Mouse (Mus musculus) ES-Bruce4 (cell line): Measurements from ENCODE around the gene Ankrd27. TPM values are rescaled to one million over a fixed set of nuclear protein-coding genes. Genes with fewer than 3 reads are reported as not detected.

Experiments used
- H3K27ac ChIP-seq: 2 replicates; pipeline ENCODE4 v1.5.1; 2012; ENCODE audit warnings: low read length, inconsistent platforms; ENCODE audit not compliant: insufficient read depth
- H3K27me3 ChIP-seq: 2 replicates; pipeline ENCODE4 v1.6.1; 2012; ENCODE audit warnings: mild to moderate bottlenecking, low read length, inconsistent platforms; ENCODE audit not compliant: control insufficient read depth, poor library complexity, insufficient read depth, severe bottlenecking
- H3K36me3 ChIP-seq: 2 replicates; pipeline ENCODE4 v1.6.1; 2012; ENCODE audit warnings: inconsistent platforms, mild to moderate bottlenecking, low read length, moderate library complexity; ENCODE audit not compliant: control insufficient read depth, poor library complexity, insufficient read depth, severe bottlenecking
- H3K4me1 ChIP-seq: one replicate; pipeline ENCODE4 v1.8.1; 2011; ENCODE audit warnings: low read length; ENCODE audit not compliant: control insufficient read depth, insufficient read depth
- H3K4me3 ChIP-seq: 2 replicates; pipeline ENCODE4 v1.5.1; 2011; ENCODE audit warnings: low read depth, mild to moderate bottlenecking, low read length
- H3K9ac ChIP-seq: 2 replicates; pipeline ENCODE4 v1.6.1; 2012; ENCODE audit warnings: low read depth, mild to moderate bottlenecking, inconsistent platforms; ENCODE audit not compliant: poor library complexity, severe bottlenecking
- H3K9me3 ChIP-seq: replicated peaks from 2 replicates; pipeline ENCODE4 v1.6.1; 2012; ENCODE audit warnings: mild to moderate bottlenecking, low read length, inconsistent platforms; ENCODE audit not compliant: control insufficient read depth, poor library complexity, insufficient read depth, severe bottlenecking
- CTCF ChIP-seq: IDR thresholded peaks from one replicate; pipeline ENCODE4 v1.8.1; 2011; ENCODE audit warnings: low read depth, low read length
- EP300 ChIP-seq: IDR thresholded peaks from 2 replicates; pipeline ENCODE4 v1.6.1; 2011; ENCODE audit warnings: low read depth, low read length; ENCODE audit not compliant: insufficient read depth
- POLR2A ChIP-seq: IDR thresholded peaks from one replicate; pipeline ENCODE4 v1.8.1; 2011; ENCODE audit warnings: low read length; ENCODE audit not compliant: insufficient read depth
- polyA plus RNA-seq: library from polyadenylated mRNA; stranded (reverse); fragments of >200 nt; gene quantifications from 2 replicates; pipeline ENCODE4 v1.2.4, GENCODE M21; 2011; ENCODE audit warnings: low read depth; ENCODE audit not compliant: missing spikeins, insufficient read depth, insufficient read length

Gene Ankrd27
- polyA plus RNA-seq, 1 experiment: 64.1 TPM

GRCm38 (mm10) chr7:35650716-35651410, 64.8 kb downstream of the Ankrd27 start:
- Histone ChIP-seq H3K27ac (no peak overlapping the region), H3K9ac (no peak overlapping the region), H3K36me3 (no peaks in the 10 kb centered on the region), H3K4me3 (peak overlapping the region; percentile 19; the same call in 1 of the 2 replicates), H3K4me1 (no peaks in the 10 kb centered on the region), H3K27me3 (no peaks in the 10 kb centered on the region), H3K9me3 (no peaks in the 10 kb centered on the region)
- TF ChIP-seq EP300: no peak
- TF ChIP-seq CTCF: peak; percentile 39

- Histone ChIP-seq H3K27ac (no peak overlapping the region), H3K36me3 (no peaks in the 10 kb centered on the region), H3K9ac (no peak overlapping the region), H3K4me3 (no peak overlapping the region), H3K27me3 (no peaks in the 10 kb centered on the region), H3K4me1 (no peaks in the 10 kb centered on the region), H3K9me3 (no peaks in the 10 kb centered on the region)
- TF ChIP-seq CTCF (peak; percentile 38), EP300 (no peak), POLR2A (no peak)
Measured at GRCm38 (mm10) chr7:35651583-35652270, 65.7 kb downstream of the Ankrd27 start.

GRCm38 (mm10) chr7:35657829-35658228, 71.8 kb downstream of the Ankrd27 start:
- H3K27me3 ChIP-seq: no peaks in the 10 kb centered on the region
- peaks cover 4% of the 10 kb centered on the region for H3K4me1 ChIP-seq

GRCm38 (mm10) chr7:35659173-35659572, 73.1 kb downstream of the Ankrd27 start:
- Histone ChIP-seq H3K27ac (no peak overlapping the region), H3K4me3 (no peak overlapping the region), H3K27me3 (no peaks in the 10 kb centered on the region), H3K9me3 (no peaks in the 10 kb centered on the region), H3K9ac (no peak overlapping the region), H3K36me3 (no peaks in the 10 kb centered on the region), H3K4me1 (peaks cover 4% of the 10 kb centered on the region)
- TF ChIP-seq EP300 (no peak), CTCF (peak; percentile 90), POLR2A (no peak)

More at GRCm38 (mm10) chr7:35657829-35658228, 71.8 kb downstream of the Ankrd27 start:
- no peak for TF ChIP-seq EP300
- no peak for TF ChIP-seq POLR2A
- TF ChIP-seq CTCF: no peak
- no peaks in the 10 kb centered on the region for H3K9me3 ChIP-seq
- no peak overlapping the region for H3K9ac ChIP-seq
- no peak overlapping the region for H3K4me3 ChIP-seq
- H3K36me3 ChIP-seq: no peaks in the 10 kb centered on the region
- H3K27ac ChIP-seq: no peak overlapping the region

- Histone ChIP-seq H3K27ac (no peak overlapping the region), H3K27me3 (no peaks in the 10 kb centered on the region), H3K4me1 (no peaks in the 10 kb centered on the region), H3K4me3 (no peak overlapping the region), H3K36me3 (no peaks in the 10 kb centered on the region), H3K9ac (no peak overlapping the region), H3K9me3 (no peaks in the 10 kb centered on the region)
- TF ChIP-seq POLR2A (no peak), EP300 (no peak), CTCF (no peak)
Measured at GRCm38 (mm10) chr7:35663790-35664376, 77.8 kb downstream of the Ankrd27 start.
